Comparison of ENCODE assay signal across 8 mouse cellular contexts in genomic region chr5:115373441-115374203, GRCm38 (mm10). TPM values are rescaled to one million over a fixed set of nuclear protein-coding genes. Genes with fewer than 3 reads are reported as not detected.
DNase-seq lines count a peak whose midpoint lies in the region; ATAC-seq lines count a peak whose summit lies in the region.

No protein-coding gene starts in this region.

- H3K27me3 ChIP-seq in kidney, embryonic 14.5 days (ENCODE audit: control insufficient read depth, insufficient read depth, low read length) = no peaks in the 10 kb centered on the region
- no peaks in the 10 kb centered on the region for H3K27me3 ChIP-seq in hindbrain, embryonic 16.5 days (replicated peaks; ENCODE audit: control insufficient read depth, insufficient read depth, low read length)
- H3K27me3 ChIP-seq in neural tube, embryonic 13.5 days = no peaks in the 10 kb centered on the region

- ATAC-seq in kidney, embryonic 14.5 days (ENCODE audit: low FRiP score, low TSS enrichment) = peak; percentile 84
- ATAC-seq in hindbrain, embryonic 16.5 days = peak; percentile 78
- peak; percentile 85 for ATAC-seq in neural tube, embryonic 13.5 days (ENCODE audit: low read depth)
- ATAC-seq in megakaryocyte progenitor cell, adult 5-6 weeks (replicated peaks; ENCODE audit: poor library complexity) = no peak
- no peak for ATAC-seq in activated CD4-positive, CD25-positive, alpha-beta regulatory T cell, adult 4 months

- H3K4me1 ChIP-seq in kidney, embryonic 14.5 days (ENCODE audit: control insufficient read depth, insufficient read depth, low read length) = peaks cover 3% of the 10 kb centered on the region
- peaks cover 3% of the 10 kb centered on the region for H3K4me1 ChIP-seq in hindbrain, embryonic 16.5 days (ENCODE audit: control insufficient read depth, insufficient read depth, low read depth, low read length)
- peaks cover 17% of the 10 kb centered on the region for H3K4me1 ChIP-seq in neural tube, embryonic 13.5 days (replicated peaks)

- peak overlapping the region; percentile 66; the same call in 1 of the 2 replicates for H3K27ac ChIP-seq in kidney, embryonic 14.5 days (ENCODE audit: low read depth, low read length)
- no peak overlapping the region for H3K27ac ChIP-seq in hindbrain, embryonic 16.5 days (ENCODE audit: low read depth, low read length)
- peak overlapping the region; percentile 78 for H3K27ac ChIP-seq in neural tube, embryonic 13.5 days (replicated peaks)

- no peak for DNase-seq in kidney, adult 18-20 months
- DNase-seq in embryo, embryonic 10 days (ENCODE audit: low spot score) = peak; percentile 81
- no peak for DNase-seq in spleen, postnatal 36 days (ENCODE audit: low spot score in 2 of 2)

- no peaks in the 10 kb centered on the region for H3K36me3 ChIP-seq in kidney, embryonic 14.5 days (ENCODE audit: control insufficient read depth, insufficient read depth, low read length)
- no peaks in the 10 kb centered on the region for H3K36me3 ChIP-seq in hindbrain, embryonic 16.5 days (ENCODE audit: control insufficient read depth, insufficient read depth, low read length)
- H3K36me3 ChIP-seq in neural tube, embryonic 13.5 days = no peaks in the 10 kb centered on the region

- peak overlapping the region; percentile 50 for H3K4me2 ChIP-seq in kidney, embryonic 14.5 days (replicated peaks; ENCODE audit: low read depth, low read length)
- peak overlapping the region; percentile 79 for H3K4me2 ChIP-seq in hindbrain, embryonic 16.5 days (ENCODE audit: low read length)
- peak overlapping the region; percentile 63 for H3K4me2 ChIP-seq in neural tube, embryonic 13.5 days

- no peaks in the 10 kb centered on the region for H3K9me3 ChIP-seq in kidney, embryonic 14.5 days (ENCODE audit: control insufficient read depth, low read length)
- H3K9me3 ChIP-seq in hindbrain, embryonic 16.5 days (ENCODE audit: control insufficient read depth, low read length) = no peaks in the 10 kb centered on the region
- no peaks in the 10 kb centered on the region for H3K9me3 ChIP-seq in neural tube, embryonic 13.5 days

- 10% methylated on average over 26 of the region's 26 CpGs for WGBS in kidney, embryonic 14.5 days
- WGBS in hindbrain, embryonic 16.5 days = 8% methylated on average over 26 of the region's 26 CpGs
- 7% methylated on average over 26 of the region's 26 CpGs for WGBS in neural tube, embryonic 13.5 days

- H3K9ac ChIP-seq in kidney, embryonic 14.5 days (ENCODE audit: low read depth, low read length) = peak overlapping the region; percentile 51; the same call in 1 of the 2 replicates
- peak overlapping the region; percentile 63 for H3K9ac ChIP-seq in hindbrain, embryonic 16.5 days (ENCODE audit: low read depth, low read length)
- peak overlapping the region; percentile 67 for H3K9ac ChIP-seq in neural tube, embryonic 13.5 days

- H3K4me3 ChIP-seq in kidney, embryonic 14.5 days (ENCODE audit: low read length) = peak overlapping the region; percentile 20
- peak overlapping the region; percentile 36 for H3K4me3 ChIP-seq in hindbrain, embryonic 16.5 days (ENCODE audit: low read length)
- H3K4me3 ChIP-seq in neural tube, embryonic 13.5 days = peak overlapping the region; percentile 31

RNA-seq across cellular contexts. Expression of gene Cox6a1, which starts 24.8 kb away (rescaled TPM):
- polyA plus RNA-seq in kidney, embryonic 14.5 days (2014; fragmentation: Nextera tagmentation; extraction: Ambion mirVana) = 911 and 1,119 TPM in 2 replicates
- polyA plus RNA-seq in hindbrain, embryonic 16.5 days (2015; fragmentation: Nextera tagmentation; extraction: Ambion mirVana) = 1,192 and 1,343 TPM in 2 replicates
- 1,130 and 1,174 TPM in 2 replicates for polyA plus RNA-seq in neural tube, embryonic 13.5 days (2015; fragmentation: Nextera tagmentation; extraction: Ambion mirVana)
- 365 and 372 TPM in 2 replicates for total RNA-seq in megakaryocyte progenitor cell, adult 5-6 weeks (2015)
- 67.5 and 102 TPM in 2 replicates for total RNA-seq in megakaryocyte progenitor cell, adult 5-6 weeks (2017)
- 100 to 1,000 TPM; 589 to 624 TPM for polyA plus RNA-seq in activated CD4-positive, CD25-positive, alpha-beta regulatory T cell, adult 4 months (2017; shearing (Covaris generic))

RNA-seq across cellular contexts. Expression of gene Triap1, which starts 32.6 kb away (rescaled TPM):
- polyA plus RNA-seq in kidney, embryonic 14.5 days (2014; fragmentation: Nextera tagmentation; extraction: Ambion mirVana) = 56.2 and 62.2 TPM in 2 replicates
- polyA plus RNA-seq in hindbrain, embryonic 16.5 days (2015; fragmentation: Nextera tagmentation; extraction: Ambion mirVana) = 51.3 and 52.8 TPM in 2 replicates
- 49.7 and 54.8 TPM in 2 replicates for polyA plus RNA-seq in neural tube, embryonic 13.5 days (2015; fragmentation: Nextera tagmentation; extraction: Ambion mirVana)
- 39.1 and 43.1 TPM in 2 replicates for total RNA-seq in megakaryocyte progenitor cell, adult 5-6 weeks (2015)
- total RNA-seq in megakaryocyte progenitor cell, adult 5-6 weeks (2017) = 17.7 and 25.3 TPM in 2 replicates
- 10 to 100 TPM; 42.3 to 45.6 TPM for polyA plus RNA-seq in activated CD4-positive, CD25-positive, alpha-beta regulatory T cell, adult 4 months (2017; shearing (Covaris generic))

RNA-seq across cellular contexts. Expression of gene Gatc, which starts 32.6 kb away (rescaled TPM):
- polyA plus RNA-seq in kidney, embryonic 14.5 days (2014; fragmentation: Nextera tagmentation; extraction: Ambion mirVana) = 35.8 and 36.9 TPM in 2 replicates
- polyA plus RNA-seq in hindbrain, embryonic 16.5 days (2015; fragmentation: Nextera tagmentation; extraction: Ambion mirVana) = 32.3 and 45.5 TPM in 2 replicates
- 36.7 and 41.1 TPM in 2 replicates for polyA plus RNA-seq in neural tube, embryonic 13.5 days (2015; fragmentation: Nextera tagmentation; extraction: Ambion mirVana)
- 68.9 and 78.9 TPM in 2 replicates for total RNA-seq in megakaryocyte progenitor cell, adult 5-6 weeks (2015)
- 10.7 and 11.2 TPM in 2 replicates for total RNA-seq in megakaryocyte progenitor cell, adult 5-6 weeks (2017)
- polyA plus RNA-seq in activated CD4-positive, CD25-positive, alpha-beta regulatory T cell, adult 4 months (2017; shearing (Covaris generic)) = 10 to 100 TPM; 11.3 to 12.0 TPM

RNA-seq across cellular contexts. Expression of gene Srsf9, which starts 46.6 kb away (rescaled TPM):
- 320 and 334 TPM in 2 replicates for polyA plus RNA-seq in kidney, embryonic 14.5 days (2014; fragmentation: Nextera tagmentation; extraction: Ambion mirVana)
- polyA plus RNA-seq in hindbrain, embryonic 16.5 days (2015; fragmentation: Nextera tagmentation; extraction: Ambion mirVana) = 105 and 128 TPM in 2 replicates
- polyA plus RNA-seq in neural tube, embryonic 13.5 days (2015; fragmentation: Nextera tagmentation; extraction: Ambion mirVana) = 170 and 220 TPM in 2 replicates
- 76.3 and 79.7 TPM in 2 replicates for total RNA-seq in megakaryocyte progenitor cell, adult 5-6 weeks (2015)
- 96.3 and 102 TPM in 2 replicates for total RNA-seq in megakaryocyte progenitor cell, adult 5-6 weeks (2017)
- 10 to 100 TPM; 17.9 to 23.8 TPM for polyA plus RNA-seq in activated CD4-positive, CD25-positive, alpha-beta regulatory T cell, adult 4 months (2017; shearing (Covaris generic))

RNA-seq across cellular contexts. Expression of gene Msi1, which starts 55.8 kb away (rescaled TPM):
- 26.2 and 34.0 TPM in 2 replicates for polyA plus RNA-seq in kidney, embryonic 14.5 days (2014; fragmentation: Nextera tagmentation; extraction: Ambion mirVana)
- 23.0 and 44.5 TPM in 2 replicates for polyA plus RNA-seq in hindbrain, embryonic 16.5 days (2015; fragmentation: Nextera tagmentation; extraction: Ambion mirVana)
- 66.5 and 66.7 TPM in 2 replicates for polyA plus RNA-seq in neural tube, embryonic 13.5 days (2015; fragmentation: Nextera tagmentation; extraction: Ambion mirVana)
- not detected in 2 replicates for total RNA-seq in megakaryocyte progenitor cell, adult 5-6 weeks (2015)
- not detected in 2 replicates for total RNA-seq in megakaryocyte progenitor cell, adult 5-6 weeks (2017)
- polyA plus RNA-seq in activated CD4-positive, CD25-positive, alpha-beta regulatory T cell, adult 4 months (2017; shearing (Covaris generic)) = not detected

Comparison
In these comparisons a context has a peak if more than half of its experiments do, and no peak if none do; other contexts are left out.
1. ATAC-seq: peak in kidney, embryonic 14.5 days (single experiment), hindbrain, embryonic 16.5 days (single experiment) and neural tube, embryonic 13.5 days (single experiment); none in megakaryocyte progenitor cell, adult 5-6 weeks (single experiment) and activated CD4-positive, CD25-positive, alpha-beta regulatory T cell, adult 4 months (single experiment).
2. Peak in every context shown above with its lines, with median percentiles within 50 percentile points of each other: H3K4me2 ChIP-seq, H3K4me3 ChIP-seq and H3K9ac ChIP-seq.